Mouse (Mus musculus): Measurements from ENCODE around the gene Gm20662. TPM values are rescaled to one million over a fixed set of nuclear protein-coding genes. Genes with fewer than 3 reads are reported as not detected.

The Gm20662 gene
- total RNA-seq, 1 experiment from 2014 or later, result 4.9 TPM

DNA sequence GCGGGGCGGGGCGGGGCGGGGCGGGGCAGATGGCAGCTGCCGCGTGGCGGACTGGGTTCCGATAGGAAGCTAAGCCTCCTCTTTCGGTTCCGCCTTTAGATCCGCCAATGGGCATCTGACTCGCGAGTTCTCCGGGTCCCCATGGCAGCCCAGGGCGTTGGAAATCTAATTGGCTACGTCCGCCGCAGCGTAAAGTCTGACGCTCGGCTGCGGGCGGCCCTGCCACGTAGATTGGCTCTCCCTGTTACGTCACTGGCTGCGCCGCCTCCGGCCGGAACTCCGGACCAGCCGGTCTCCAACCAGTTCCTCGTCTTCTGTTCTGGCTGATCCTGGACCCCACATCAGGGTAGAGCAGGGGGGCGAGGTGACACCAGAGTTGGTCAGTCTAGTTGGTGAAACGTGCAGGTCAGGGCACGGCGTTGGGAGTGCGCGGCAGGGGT, 52.9 kb downstream of the Gm20662 start, which contains the start of gene Gmppb:
Gene Gmppb, plus strand, starts transcription at position 227 of the 440 bp plus-strand sequence.
- ATAC-seq (ENCODE audit: extremely low read depth, insufficient number of reproducible peaks, low FRiP score, poor library complexity, severe bottlenecking), result peak; percentile 87

DNA sequence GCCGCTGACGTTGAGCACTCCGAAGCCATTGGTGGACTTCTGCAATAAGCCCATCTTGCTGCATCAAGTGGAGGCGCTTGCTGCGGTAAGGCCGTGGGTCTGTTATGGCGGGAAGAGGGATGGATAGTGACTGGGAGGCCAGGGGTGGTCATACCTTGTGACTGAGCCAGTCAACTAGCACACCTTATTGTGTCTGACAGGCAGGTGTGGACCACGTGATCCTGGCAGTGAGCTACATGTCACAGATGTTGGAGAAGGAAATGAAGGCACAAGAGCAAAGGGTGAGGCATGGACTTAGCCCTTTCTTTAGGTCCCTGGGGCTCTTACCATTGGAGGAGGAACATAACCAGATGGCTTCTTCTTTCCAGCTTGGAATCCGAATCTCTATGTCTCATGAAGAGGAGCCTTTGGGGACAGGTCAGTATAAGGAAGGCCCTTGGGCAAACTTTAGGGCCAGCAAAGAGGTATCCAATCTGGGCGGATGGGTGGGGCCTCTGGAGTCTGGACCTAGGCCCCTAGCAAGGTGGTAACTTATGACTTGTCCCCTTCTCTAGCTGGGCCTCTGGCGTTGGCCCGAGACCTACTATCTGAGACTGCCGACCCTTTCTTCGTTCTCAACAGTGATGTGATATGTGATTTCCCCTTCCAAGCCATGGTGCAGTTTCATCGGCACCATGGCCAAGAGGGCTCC, 53.6 kb downstream of the Gm20662 start:
- no peak for ATAC-seq (ENCODE audit: extremely low read depth, insufficient number of reproducible peaks, low FRiP score, poor library complexity, severe bottlenecking)

DNA sequence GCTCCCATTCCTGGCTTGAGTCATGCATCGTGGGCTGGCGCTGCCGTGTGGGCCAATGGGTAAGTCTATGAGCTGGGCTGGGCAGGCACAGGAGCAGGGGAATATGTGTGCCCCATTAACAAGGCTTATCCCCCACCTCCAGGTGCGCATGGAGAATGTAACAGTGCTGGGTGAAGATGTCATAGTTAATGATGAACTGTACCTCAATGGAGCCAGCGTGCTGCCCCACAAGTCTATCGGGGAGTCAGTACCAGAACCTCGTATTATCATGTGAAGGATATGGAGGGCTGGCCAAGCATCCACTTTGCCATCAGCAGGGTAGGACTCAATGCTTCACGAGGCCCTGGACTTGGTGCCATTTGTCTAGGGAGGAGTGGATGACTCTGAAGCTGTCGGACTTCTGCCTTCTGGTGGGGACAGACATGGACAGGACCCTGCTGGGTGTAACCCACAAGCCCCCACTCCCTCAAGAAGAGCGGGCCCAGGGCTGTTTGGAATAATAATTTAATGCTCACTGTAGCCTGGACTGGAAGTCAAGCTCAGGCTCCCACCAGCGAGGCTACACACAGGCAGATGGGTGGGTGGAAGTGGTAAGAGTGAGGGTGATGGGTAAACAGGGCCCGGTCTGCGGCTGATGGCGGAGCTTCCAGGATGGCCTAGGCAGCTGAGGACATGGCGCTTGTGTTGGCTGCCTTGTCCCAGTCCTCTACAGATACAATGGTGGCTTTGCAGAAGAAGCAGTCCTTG, 55.2 kb downstream of the Gm20662 start:
- ATAC-seq (ENCODE audit: extremely low read depth, insufficient number of reproducible peaks, low FRiP score, poor library complexity, severe bottlenecking), result no peak

DNA sequence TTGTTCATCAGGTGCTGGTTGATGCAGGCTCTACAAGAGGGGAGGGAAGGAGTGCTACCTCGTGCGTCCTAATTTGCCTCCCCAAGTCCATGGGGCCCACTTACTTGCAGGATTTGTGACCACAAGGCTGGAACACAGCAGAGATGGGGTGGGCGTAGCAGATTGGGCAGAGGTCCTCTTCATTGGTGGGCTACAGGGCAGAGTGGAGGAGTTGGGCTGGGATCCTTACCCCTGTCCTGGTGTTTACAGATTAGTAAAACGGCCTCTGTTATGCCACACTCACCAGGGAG, 55.7 kb downstream of the Gm20662 start:
- no peak for ATAC-seq (ENCODE audit: extremely low read depth, insufficient number of reproducible peaks, low FRiP score, poor library complexity, severe bottlenecking)

DNA sequence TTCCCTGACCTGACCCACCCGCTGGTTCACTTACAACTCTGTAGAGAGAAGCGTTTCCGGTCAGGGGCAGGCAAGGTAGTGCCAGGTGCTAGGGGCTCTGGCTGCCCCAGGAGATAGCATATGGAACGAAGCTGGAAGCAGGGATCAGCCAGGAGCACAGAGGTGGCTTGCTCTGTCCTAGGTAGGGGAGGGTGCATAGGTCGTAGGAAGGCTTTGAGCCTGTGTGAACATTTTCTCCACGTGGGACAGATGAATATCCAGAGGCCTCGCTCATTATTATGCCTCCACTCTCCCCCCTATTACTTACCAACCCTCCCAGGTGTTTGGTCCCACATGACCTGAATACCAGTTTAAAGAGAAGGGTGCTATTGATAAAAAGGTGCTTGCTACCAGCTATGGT, 56.3 kb downstream of the Gm20662 start:
- ATAC-seq (ENCODE audit: extremely low read depth, insufficient number of reproducible peaks, low FRiP score, poor library complexity, severe bottlenecking), result no peak

DNA sequence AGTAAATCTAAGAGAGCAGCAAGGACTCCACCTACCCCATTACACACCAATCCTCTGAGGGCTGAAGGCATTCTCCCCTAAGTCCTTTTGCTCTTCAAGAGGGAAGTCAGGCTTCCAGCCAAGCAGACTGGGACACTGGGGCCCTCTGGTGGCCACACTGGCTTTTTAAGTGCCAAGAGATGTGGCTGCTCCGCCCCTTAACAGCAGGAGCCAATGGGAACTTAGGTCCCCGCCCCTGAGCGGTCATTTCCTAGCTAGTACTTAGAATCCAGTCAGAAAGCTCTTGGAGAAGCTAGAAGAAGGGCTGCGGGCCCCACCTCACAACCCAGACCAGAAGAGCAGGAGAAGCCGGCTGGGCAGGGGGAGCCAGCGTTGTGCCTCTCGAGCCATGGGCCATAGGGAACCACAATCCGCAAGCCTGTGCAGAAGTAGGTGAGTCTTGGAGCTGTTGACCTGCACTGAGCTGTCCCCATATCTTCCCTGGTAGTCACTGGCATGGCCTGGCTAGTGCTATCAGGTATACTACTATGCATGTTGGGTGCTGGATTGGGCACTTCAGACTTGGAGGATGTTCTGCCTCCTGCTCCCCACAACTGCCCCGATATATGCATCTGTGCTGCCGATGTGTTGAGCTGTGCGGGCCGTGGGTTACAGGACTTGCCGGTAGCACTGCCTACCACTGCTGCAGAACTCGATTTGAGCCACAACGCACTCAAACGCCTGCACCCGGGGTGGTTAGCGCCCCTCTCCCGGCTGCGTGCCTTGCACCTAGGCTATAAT, 56.9 kb downstream of the Gm20662 start, which contains the start of gene Amigo3:
Gene Amigo3, plus strand, starts transcription at position 275 of the 780 bp plus-strand sequence.
- peak; percentile 74 for ATAC-seq (ENCODE audit: extremely low read depth, insufficient number of reproducible peaks, low FRiP score, poor library complexity, severe bottlenecking)

DNA sequence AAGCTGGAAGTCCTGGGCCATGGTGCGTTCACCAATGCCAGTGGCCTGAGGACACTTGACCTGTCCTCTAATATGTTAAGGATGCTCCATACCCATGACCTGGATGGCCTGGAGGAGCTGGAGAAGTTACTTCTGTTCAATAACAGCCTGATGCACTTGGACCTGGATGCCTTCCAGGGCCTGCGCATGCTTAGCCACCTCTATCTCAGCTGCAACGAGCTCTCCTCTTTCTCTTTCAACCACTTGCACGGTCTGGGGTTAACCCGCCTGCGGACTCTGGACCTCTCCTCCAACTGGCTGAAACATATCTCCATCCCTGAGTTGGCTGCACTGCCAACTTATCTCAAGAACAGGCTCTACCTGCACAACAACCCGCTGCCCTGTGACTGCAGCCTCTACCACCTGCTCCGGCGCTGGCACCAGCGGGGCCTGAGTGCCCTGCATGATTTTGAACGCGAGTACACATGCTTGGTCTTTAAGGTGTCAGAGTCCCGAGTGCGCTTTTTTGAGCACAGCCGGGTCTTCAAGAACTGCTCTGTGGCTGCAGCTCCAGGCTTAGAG, 57.6 kb downstream of the Gm20662 start:
- ATAC-seq (ENCODE audit: extremely low read depth, insufficient number of reproducible peaks, low FRiP score, poor library complexity, severe bottlenecking), result no peak

DNA sequence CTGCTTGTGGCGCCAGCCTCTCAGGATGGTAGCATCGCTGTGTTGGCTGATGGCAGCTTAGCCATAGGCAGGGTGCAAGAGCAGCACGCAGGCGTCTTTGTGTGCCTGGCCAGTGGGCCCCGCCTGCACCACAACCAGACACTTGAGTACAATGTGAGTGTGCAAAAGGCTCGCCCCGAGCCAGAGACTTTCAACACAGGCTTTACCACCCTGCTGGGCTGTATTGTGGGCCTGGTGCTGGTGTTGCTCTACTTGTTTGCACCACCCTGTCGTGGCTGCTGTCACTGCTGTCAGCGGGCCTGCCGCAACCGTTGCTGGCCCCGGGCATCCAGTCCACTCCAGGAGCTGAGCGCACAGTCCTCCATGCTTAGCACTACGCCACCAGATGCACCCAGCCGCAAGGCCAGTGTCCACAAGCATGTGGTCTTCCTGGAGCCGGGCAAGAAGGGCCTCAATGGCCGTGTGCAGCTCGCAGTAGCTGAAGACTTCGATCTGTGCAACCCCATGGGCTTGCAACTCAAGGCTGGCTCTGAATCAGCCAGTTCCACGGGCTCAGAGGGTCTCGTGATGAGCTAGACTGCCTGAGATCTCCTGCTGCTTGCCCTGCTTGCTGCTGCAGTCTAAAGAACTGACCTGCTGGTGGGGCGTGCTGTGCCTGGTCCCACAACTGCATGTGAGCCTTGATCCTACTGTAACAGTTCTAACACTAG, 58.3 kb downstream of the Gm20662 start:
- no peak for ATAC-seq (ENCODE audit: extremely low read depth, insufficient number of reproducible peaks, low FRiP score, poor library complexity, severe bottlenecking)

DNA sequence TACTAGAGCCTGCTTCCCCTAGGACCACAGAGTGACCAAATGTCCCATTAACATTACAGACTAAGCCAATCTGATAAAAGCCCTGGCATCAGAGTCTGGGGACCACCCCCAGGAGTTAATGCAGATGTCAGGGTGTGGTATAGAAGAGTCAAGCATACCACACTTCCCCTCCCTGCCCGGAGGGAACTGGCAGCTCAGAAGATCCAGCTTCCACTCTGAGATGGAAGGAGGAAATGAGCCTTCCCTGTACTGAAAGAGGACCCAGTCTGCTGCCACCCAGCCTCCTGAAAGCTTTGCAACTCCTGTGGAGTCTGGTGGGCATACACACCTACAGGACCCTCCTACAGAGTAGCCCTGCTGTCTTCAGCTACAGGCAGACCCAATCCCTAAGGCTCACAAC, 58.9 kb downstream of the Gm20662 start:
- no peak for ATAC-seq (ENCODE audit: extremely low read depth, insufficient number of reproducible peaks, low FRiP score, poor library complexity, severe bottlenecking)

DNA sequence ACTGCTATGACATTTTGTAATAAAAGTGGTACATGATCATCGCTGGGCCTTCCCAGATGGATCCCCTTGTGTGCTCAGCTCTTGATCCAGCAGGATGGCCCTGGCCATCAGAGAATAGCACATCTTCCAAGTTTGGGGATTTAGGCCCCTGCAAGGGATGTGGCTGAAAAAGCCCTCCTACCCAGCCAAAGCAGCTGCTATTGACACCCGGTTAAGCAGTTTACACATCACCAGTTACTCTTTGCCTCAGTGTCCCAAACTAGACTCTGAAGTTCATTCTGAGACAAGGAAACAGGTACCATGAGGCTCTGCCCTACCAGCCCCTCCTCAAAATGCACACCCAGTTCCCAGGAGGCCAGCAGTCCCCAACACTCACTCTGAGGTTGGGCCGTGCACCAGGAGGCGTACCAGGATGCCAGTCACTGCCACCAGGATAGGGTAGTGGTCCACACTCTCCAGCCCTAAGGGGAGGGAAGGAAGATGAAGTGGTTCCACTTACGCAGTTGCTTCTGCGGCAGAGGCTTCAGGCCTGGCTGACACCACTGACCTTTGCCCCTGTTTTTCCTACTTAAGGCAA, 59.6 kb downstream of the Gm20662 start:
- no peak for ATAC-seq (ENCODE audit: extremely low read depth, insufficient number of reproducible peaks, low FRiP score, poor library complexity, severe bottlenecking)

DNA sequence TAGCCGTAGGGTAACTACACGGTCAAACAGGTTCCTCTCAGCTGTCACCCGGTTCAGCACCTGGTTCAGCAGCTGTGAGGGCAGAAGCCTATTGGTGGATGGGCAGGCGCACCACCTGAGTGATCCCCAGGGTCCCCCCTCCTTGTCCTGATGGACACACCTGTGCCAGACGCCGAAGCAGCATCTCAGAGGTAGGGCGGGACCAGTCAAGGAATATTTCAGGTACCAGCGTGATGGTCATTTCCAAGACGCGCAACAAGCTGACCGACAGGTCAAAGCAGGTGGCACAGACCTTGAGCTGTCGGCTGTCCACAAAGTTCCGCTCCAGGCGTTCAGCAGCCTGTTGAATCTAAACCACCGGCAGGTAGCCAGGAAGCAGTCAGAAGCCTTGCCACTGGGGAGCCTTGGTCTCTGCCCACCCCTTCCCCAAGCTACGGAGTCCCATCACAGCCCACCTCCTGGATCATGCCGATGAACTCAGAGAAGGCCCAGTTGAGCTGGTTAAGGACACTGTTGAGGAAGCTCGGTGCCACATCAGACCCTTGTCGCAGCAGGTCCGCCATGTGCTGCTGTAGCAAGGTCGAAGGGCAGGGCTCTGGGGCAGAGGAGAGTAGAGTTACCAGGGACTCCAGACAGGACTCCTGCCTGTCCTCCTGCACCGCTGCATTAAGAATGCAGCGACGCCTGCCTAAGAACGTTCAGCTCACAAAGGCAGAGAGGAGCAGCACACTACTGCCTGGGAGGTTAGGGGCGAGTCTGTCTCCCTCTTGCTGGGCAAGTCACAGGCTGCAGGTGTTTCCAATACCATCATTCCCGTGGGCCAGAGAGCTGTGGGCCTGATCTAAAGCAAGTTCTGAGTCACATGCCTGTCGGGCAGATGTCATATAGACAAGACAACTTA, 60.5 kb downstream of the Gm20662 start:
- ATAC-seq (ENCODE audit: extremely low read depth, insufficient number of reproducible peaks, low FRiP score, poor library complexity, severe bottlenecking), result no peak

DNA sequence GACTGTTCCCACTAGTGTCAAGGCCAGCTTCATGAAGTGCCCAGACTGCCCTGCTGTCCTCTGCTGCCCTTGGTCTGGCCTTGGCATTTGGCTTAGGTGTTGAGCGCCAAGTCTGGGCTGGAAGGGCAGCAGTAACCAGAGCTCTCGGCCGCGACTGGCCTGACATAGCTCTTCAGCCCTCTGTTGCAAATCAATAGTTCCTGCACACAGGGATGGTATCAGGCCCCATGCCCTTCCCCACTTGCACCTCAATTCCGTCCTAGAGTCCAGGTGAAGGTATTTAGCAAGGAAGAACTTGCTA, 61.1 kb downstream of the Gm20662 start:
- ATAC-seq (ENCODE audit: extremely low read depth, insufficient number of reproducible peaks, low FRiP score, poor library complexity, severe bottlenecking), result no peak

DNA sequence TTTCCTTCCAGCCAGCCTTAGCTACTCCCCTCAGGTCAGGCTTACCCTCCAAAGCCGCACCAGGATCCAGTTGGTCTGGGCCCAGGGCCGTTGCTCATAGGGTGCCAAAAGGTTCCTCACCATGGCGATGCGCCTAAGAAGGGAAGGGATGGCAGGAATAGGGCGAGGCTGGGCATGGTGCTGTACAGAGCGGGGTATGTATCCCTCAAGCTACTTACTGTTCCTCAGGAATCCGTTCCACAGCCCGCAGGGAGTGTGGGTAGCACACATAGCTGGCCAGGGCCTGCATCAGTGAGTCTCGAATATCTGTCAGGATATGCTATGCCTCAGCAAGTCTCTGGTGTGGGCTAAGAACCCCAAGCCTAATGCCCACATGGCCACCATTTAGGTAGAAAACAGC, 62.1 kb downstream of the Gm20662 start:
- ATAC-seq (ENCODE audit: extremely low read depth, insufficient number of reproducible peaks, low FRiP score, poor library complexity, severe bottlenecking), result no peak

DNA sequence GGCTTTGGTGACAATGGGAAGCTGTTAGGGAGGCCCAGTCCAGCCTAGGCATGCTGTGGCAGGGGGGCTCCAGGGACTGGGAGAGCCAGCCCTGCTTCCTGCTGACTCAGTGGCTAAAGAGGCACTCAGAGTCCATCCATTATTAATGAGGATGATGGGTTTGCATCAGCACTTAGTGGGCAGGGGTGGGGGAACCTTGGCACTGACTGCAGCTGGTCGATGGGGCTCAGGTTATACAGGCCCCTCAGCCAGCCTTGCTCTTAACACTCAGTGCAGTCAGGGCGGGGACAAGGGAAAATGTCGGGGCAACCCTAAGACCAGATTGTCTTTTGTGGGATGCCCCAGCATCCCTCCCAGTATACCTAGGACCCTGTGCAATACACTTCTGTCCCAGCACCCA, 66.0 kb downstream of the Gm20662 start:
- ATAC-seq (ENCODE audit: extremely low read depth, insufficient number of reproducible peaks, low FRiP score, poor library complexity, severe bottlenecking), result no peak

DNA sequence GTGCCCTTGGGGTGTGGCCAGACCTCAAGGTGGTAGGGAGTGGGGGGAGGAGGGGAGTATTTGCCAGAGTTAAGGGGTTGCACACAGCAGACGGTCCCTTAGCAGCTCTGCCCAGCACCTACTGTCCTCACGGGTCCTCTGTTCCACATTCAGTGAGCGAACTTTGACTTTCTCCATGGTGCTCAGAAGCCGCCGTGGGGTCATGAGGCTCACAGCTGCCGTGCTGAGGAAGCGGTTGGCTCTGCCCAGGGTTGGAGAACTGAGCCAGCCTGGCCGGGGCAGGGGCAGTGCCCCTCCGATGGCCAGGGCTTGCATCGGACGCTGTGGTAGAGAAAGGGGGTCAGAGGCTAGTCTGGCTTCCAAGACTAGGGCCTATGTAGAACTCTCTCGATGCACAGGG, 67.2 kb downstream of the Gm20662 start:
- no peak for ATAC-seq (ENCODE audit: extremely low read depth, insufficient number of reproducible peaks, low FRiP score, poor library complexity, severe bottlenecking)

DNA sequence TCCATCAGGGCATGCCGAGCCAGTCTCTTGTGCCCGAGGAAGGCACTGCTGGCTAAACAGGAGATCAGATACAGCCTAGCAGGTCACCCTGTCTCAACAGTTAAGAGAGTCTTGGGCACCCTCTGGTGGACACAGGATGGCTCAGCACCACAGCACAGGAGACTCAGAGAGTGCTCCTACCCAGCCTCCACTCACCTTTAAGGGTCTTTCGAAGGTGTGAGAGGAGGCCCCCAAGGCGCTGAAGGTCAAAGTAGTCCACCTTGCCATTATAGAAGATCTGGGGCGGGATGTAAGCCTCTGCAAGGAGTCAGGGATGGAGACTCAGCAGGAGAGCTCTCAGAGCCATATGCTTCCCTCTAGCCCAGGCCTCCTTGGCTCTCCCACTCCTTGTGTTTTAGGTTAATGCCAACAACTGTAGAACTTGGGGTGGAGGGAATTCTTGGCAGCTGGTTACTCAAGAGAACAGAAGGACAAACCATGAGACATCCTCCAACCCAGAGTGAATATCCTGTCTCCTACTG, 69.4 kb downstream of the Gm20662 start:
- ATAC-seq (ENCODE audit: extremely low read depth, insufficient number of reproducible peaks, low FRiP score, poor library complexity, severe bottlenecking), result no peak

DNA sequence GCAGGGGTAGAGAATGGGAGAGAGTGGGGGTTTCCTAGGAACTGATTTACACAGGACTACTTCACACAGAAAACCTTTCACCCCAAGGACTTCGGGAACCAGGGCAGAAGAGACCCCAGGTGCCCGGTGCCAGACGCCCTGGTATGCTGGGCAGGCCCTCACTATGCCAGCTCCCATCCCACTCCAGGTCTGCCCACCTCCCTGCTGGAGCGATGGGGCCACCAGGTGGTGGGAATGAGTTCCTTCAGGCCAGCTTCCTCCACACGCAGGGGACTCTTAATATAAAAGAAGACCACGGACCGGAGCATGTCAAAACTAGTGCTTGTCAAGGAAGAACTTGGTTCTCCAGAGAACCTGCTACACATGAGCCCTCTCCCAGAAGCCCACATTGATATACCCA, 71.0 kb downstream of the Gm20662 start:
- no peak for ATAC-seq (ENCODE audit: extremely low read depth, insufficient number of reproducible peaks, low FRiP score, poor library complexity, severe bottlenecking)

DNA sequence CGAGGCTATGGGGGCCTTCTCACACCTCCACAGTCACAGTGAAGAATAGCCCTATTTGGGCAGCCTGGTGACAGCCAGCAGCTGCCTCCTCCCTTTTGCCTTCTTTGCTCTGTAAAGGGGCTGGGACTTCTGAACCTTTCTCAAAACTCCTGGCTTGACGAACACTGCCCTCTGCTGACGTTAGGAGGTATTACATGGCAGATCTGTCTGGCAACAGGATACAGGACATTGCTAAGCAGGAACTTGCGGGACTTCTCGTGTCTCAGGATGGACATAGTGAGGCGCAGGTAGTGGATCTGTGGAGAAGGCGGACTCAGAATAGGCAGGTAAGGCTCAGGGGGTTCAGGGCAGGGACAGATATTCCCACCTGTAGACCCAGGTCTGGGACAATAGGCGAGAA, 71.8 kb downstream of the Gm20662 start:
- peak; percentile 77 for ATAC-seq (ENCODE audit: extremely low read depth, insufficient number of reproducible peaks, low FRiP score, poor library complexity, severe bottlenecking)
